Mouse (Mus musculus) brain, embryonic 14.5 days (tissue): Measurements from ENCODE around the gene Lrfn3. TPM values are rescaled to one million over a fixed set of nuclear protein-coding genes. Genes with fewer than 3 reads are reported as not detected.

Experiments used
- DNase-seq: peaks from one replicate; pipeline ENCODE4 v3.0.0-alpha.2; 2011; ENCODE audit warnings: low read depth
- CTCF ChIP-seq: fragments of 200-500 bp; IDR thresholded peaks from 2 replicates; pipeline ENCODE4 v1.5.1; 2012; ENCODE audit warnings: inconsistent platforms, mild to moderate bottlenecking, moderate library complexity, borderline replicate concordance; ENCODE audit not compliant: insufficient read depth, insufficient read length; ENCODE audit errors: extremely low read depth
- POLR2A ChIP-seq: fragments of 200-500 bp; IDR thresholded peaks from 2 replicates; pipeline ENCODE4 v1.6.1; 2012; ENCODE audit warnings: mild to moderate bottlenecking, inconsistent platforms, borderline replicate concordance; ENCODE audit not compliant: poor library complexity, insufficient read depth, insufficient read length, severe bottlenecking; ENCODE audit errors: extremely low read depth
- polyA plus RNA-seq: library from polyadenylated mRNA; depleted of rRNA; stranded (reverse); fragments of >200 nt; gene quantifications from 2 replicates; pipeline ENCODE4 v1.2.3, GENCODE M21; 2012; rRNA removed

The Lrfn3 gene
- polyA plus RNA-seq, 1 experiment: 39.2 TPM

DNA sequence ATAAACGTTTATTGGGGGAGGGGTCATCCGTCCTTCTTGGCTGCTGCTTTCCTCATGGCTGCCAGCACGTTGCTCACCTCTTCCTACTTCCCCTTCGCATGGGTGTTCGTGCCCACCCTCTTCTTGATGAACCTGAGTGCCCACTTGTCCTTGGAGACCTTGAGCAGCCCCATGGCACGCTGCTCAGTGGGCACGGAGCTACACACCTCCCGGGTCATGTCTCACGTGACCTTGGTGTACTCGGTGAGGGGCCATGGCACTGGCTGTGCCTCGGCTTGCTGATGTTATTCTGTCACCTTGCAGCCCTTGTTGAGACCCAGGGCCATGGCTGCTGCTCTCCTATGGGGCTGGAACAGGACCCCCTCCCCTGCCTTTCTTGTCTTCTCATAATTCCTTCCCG is 52.4 kb downstream of the Lrfn3 start:
- TF ChIP-seq POLR2A (no peak), CTCF (no peak)
- DNase-seq: no peak

DNA sequence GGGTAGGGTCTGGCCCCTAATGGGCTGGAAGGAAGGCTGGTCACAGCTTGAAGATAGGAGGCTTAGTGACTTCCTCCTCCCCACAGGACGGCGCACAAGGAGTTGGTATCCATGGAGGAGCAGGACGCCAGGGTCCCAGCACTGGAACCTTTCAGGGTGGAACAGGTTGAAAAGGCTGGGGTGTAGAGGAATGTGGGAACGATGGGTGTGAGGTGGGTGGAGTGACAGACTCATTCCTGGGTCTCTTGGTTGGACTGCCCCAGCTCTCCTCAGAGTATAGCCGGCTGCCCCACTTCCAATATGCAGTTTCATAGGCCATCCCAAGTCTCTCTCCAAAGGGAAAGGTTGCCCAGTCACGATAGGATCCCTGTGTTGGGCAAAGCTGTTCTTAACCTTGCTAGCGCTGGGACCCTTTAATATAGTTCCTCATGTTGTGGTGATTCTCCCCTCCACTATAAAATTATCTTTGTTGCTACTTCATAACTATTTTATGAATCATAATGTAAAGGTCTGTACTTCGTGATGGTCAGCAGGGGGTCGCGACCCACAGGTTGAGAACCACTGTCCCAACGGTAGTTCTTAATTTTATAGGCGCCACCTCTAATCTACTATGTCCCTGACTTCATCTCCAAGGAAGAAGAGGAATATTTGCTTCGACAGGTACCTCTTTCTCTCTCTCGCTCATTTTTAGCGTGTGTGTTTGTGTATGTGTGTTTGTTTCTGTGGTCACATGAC is 53.0 kb downstream of the Lrfn3 start:
- DNase-seq: no peak
- no peak for TF ChIP-seq POLR2A
- TF ChIP-seq CTCF: no peak

DNA sequence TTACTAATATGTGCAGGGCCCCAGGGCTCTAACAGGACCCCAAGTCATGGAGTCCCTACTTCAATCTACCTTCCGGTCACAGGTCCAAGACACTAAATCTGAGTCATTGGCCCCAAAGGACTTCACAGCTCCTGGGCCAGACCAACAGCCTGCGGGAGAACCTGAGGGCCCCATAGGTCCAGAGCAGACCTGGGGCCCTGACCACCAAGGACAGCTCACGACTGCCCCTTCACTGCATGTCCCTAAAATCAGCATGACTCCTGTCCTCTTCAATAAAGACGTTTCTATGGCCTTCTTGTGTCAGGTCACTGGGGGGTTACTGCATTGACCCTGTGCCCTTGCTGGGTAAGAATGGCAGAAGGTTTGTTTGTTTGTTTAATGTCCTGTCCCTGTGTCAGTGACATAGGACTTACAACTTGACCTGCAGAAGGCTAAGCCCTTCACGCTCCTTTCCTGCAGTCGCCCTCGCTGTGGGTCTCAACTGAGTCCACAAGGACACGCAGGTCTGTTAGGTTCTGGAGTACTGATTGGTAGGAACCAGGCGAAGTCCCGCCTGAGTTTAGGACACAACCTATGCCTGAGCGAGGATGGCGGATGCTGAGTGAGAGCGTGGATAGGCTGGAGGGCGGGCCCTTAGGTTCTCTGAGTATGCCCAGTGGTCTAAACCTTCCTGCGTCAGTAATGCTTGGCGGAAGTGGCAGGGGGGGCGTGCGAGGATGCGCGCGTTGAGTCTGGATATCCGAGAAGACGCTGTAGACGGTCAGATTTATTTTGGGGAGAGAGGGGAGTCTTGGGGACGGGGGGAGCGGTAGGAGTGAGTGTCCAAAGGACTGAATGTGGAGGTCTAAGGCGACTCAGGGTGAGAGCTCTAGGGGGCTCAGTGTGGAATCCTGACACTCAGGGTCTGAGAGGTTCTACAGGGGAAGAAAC is 54.2 kb downstream of the Lrfn3 start, which contains the start of gene Alkbh6:
Alkbh6 (plus strand) TSS at position 642 of the 930 bp plus-strand sequence.
- TF ChIP-seq CTCF (no peak), POLR2A (0 out of 2 replicates have a peak, but pooled peaks have one; percentile 12)
- DNase-seq: peak; percentile 99

DNA sequence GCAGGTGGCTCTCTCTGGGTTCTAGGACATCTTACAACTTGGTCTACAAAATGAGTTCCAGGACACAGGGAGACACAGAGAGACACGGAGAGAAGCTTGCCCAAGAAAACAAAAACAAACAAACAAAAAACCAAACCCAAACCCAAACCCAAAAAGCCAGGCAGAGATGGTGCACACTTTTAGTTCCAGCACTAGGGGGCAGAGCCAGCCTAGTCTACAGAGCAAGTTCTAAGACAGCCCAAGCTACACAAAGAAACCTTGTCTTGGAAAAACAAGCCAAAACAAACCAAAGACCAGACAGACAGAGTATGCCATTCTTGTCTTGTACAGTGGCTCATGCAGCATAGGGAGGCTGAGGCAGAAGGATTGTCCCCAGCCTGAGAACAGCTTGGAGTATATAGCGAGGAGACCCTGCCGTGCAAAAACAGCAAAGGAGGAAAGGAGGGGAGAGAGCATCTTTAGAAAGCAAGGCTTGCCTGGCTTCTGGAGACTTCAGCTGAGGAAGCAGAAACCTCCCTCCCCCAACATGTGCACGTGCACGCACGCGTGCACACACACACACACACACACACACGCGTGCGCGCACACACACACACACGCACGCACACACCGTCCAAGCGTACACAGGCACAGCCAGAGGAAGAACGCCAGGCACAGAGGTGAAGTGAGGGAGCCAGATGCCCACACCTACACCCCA is 56.3 kb downstream of the Lrfn3 start:
- peak; percentile 48 for DNase-seq

More for the DNA sequence above, 56.3 kb downstream of the Lrfn3 start:
- peak; percentile 52; the same call in 1 of the 2 replicates for TF ChIP-seq CTCF
- no peak for TF ChIP-seq POLR2A

Other genes starting within 250 kb of the Lrfn3 start
- gene Zfp382, start 240.8 kb downstream of the Lrfn3 start, polyA plus RNA-seq: 9.2 and 9.5 TPM in 2 replicates
- gene Zfp146, start 193.0 kb downstream of the Lrfn3 start, polyA plus RNA-seq: 73.1 and 78.5 TPM in 2 replicates
- 2.1 and 2.2 TPM in 2 replicates for gene Cox7a1, start 178.6 kb downstream of the Lrfn3 start, polyA plus RNA-seq
- 298 and 304 TPM in 2 replicates for gene Capns1, start 164.0 kb downstream of the Lrfn3 start, polyA plus RNA-seq
- gene Polr2i, start 130.8 kb downstream of the Lrfn3 start, polyA plus RNA-seq: 245 and 362 TPM in 2 replicates
- gene Tbcb, start 130.5 kb downstream of the Lrfn3 start, polyA plus RNA-seq: 177 and 180 TPM in 2 replicates
- 0.12 and 0.14 TPM in 2 replicates for gene Ovol3, start 127.0 kb downstream of the Lrfn3 start, polyA plus RNA-seq
- 0.11 and 0.12 TPM in 2 replicates for gene Thap8, start 82.7 kb downstream of the Lrfn3 start, polyA plus RNA-seq
- 15.2 and 26.2 TPM in 2 replicates for gene Wdr62, start 82.4 kb downstream of the Lrfn3 start, polyA plus RNA-seq
- gene Clip3, start 71.0 kb downstream of the Lrfn3 start, polyA plus RNA-seq: 233 and 314 TPM in 2 replicates
- gene Alkbh6, start 54.1 kb downstream of the Lrfn3 start, polyA plus RNA-seq: 131 and 198 TPM in 2 replicates
- 28.5 and 36.3 TPM in 2 replicates for gene Syne4, start 48.0 kb downstream of the Lrfn3 start, polyA plus RNA-seq
- gene E130208F15Rik, start 41.0 kb downstream of the Lrfn3 start, polyA plus RNA-seq: 0.36 and 0.37 TPM in 2 replicates
- 17.6 and 24.7 TPM in 2 replicates for gene Sdhaf1, start 38.9 kb downstream of the Lrfn3 start, polyA plus RNA-seq
- gene Tyrobp, start 51.0 kb upstream of the Lrfn3 start, polyA plus RNA-seq: 21.7 and 27.8 TPM in 2 replicates
- gene Hcst, start 57.1 kb upstream of the Lrfn3 start, polyA plus RNA-seq: 0.90 and 1.4 TPM in 2 replicates
- 2.3 and 3.6 TPM in 2 replicates for gene Nfkbid, start 59.0 kb upstream of the Lrfn3 start, polyA plus RNA-seq
- 571 and 616 TPM in 2 replicates for gene Aplp1, start 82.8 kb upstream of the Lrfn3 start, polyA plus RNA-seq
- 0.85 and 3.3 TPM in 2 replicates for gene Kirrel2, start 94.9 kb upstream of the Lrfn3 start, polyA plus RNA-seq
- gene Nphs1, start 95.5 kb upstream of the Lrfn3 start, polyA plus RNA-seq: 1.2 and 3.2 TPM in 2 replicates
- 0.05 and 0.26 TPM in 2 replicates for gene Prodh2, start 130.8 kb upstream of the Lrfn3 start, polyA plus RNA-seq
- gene Arhgap33, start 172.3 kb upstream of the Lrfn3 start, polyA plus RNA-seq: 241 and 276 TPM in 2 replicates
- gene Hspb6, start 189.4 kb upstream of the Lrfn3 start, polyA plus RNA-seq: 8.4 and 8.7 TPM in 2 replicates
- gene Proser3, start 189.5 kb upstream of the Lrfn3 start, polyA plus RNA-seq: 24.1 and 27.9 TPM in 2 replicates
- 45.1 and 53.9 TPM in 2 replicates for gene Lin37, start 197.1 kb upstream of the Lrfn3 start, polyA plus RNA-seq
- 69.3 and 95.4 TPM in 2 replicates for gene U2af1l4, start 200.5 kb upstream of the Lrfn3 start, polyA plus RNA-seq
- gene Gm49396, start 200.6 kb upstream of the Lrfn3 start, polyA plus RNA-seq: 4.9 and 8.7 TPM in 2 replicates
- gene Psenen, start 200.9 kb upstream of the Lrfn3 start, polyA plus RNA-seq: 102 and 154 TPM in 2 replicates
- gene Igflr1, start 202.7 kb upstream of the Lrfn3 start, polyA plus RNA-seq: 6.5 and 8.7 TPM in 2 replicates
- 69.7 and 72.2 TPM in 2 replicates for gene Kmt2b, start 226.0 kb upstream of the Lrfn3 start, polyA plus RNA-seq
- gene Zbtb32, start 236.1 kb upstream of the Lrfn3 start, polyA plus RNA-seq: 0.37 and 0.47 TPM in 2 replicates